Mouse (Mus musculus) B cell, adult 62 days (primary cell): ENCODE data around the gene Ankib1. TPM values are rescaled to one million over a fixed set of nuclear protein-coding genes. Genes with fewer than 3 reads are reported as not detected.

Experiments used
- total RNA-seq: library from RNA; stranded (reverse); gene quantifications from 4 replicates; pipeline ENCODE4 v1.2.4, GENCODE M21; 2023

Gene Ankib1
- 54.0 to 66.5 TPM (median 56.9 TPM) in 4 replicates for total RNA-seq

DNA sequence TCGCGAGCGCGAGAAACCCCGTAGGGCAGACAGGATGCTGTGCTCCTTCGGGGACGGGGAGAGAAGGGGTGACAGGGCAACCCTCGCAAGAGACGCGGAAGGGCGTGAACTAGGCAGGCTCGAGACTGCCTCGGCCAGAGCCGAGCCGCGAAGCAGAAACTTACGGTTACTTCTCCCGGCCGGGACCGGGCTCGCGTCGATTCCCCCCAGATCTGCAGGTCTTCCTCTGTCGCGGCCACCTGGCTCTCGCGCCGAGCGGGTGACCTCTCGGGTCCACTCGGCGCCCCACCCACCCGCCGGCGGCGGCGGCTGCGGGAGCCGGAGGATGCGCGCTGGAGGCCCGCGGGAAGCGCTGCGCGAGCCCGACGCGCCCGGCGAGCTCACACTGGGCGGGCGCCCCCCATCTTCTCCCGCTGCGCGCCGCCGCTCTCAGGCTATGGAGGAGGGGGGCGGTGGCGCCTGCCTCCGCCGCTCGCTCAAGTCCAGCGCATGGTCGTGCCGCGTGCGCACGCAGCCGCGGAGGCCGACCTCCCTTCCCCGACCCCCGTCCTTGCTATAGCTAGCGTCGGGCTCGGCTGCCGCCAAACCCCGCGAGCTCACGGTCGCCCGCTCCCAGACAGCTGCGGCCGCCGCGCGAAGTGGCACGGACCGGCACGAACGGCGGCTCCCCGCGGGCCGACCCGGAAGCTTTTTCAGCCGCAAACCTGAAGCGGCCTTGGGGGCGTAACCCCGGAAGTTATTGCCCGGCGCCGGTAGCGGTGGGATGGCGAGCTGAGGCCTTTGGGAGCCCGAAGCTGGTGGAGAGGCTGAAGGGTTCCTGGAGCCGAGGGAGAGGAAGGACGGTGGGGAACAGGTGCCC is at the start of gene Ankib1, which contains the start of gene Krit1:
Gene Ankib1, minus strand, starts transcription at position 493 of the 859 bp plus-strand sequence.
Gene Krit1, plus strand, starts transcription at position 752 of the 859 bp plus-strand sequence.

DNA sequence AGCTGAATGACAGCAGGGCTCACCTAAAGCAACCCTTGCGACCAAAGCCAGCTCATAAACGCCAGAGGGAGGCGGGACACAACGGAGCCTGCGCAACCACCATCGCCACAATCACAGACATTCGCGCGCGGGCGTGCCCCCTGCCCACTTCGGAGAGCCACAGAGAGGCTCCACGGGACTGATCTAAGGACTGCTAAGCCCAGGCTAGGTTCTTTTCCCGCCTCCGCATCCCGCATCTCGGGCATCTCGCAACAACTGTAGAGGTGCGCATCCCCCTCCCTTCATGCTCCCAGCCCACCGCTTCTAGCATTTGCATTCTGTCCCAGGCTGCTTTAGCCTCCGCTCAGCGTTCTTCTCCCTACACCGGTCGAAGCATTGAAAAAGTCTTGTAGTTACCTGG is 42.3 kb upstream of the Ankib1 start, which contains the start of gene Lrrd1:
Gene Lrrd1, plus strand, starts transcription at position 148 of the 400 bp plus-strand sequence.

GRCm38 (mm10) chr5:3657085-3657484 is 145.6 kb downstream of the Ankib1 start, which contains the start of gene Gatad1:
Gene Gatad1 (minus strand): TSS chr5:3657185.

GRCm38 (mm10) chr5:3650881-3651280 is 151.8 kb downstream of the Ankib1 start, which contains the start of gene Tmbim7:
Gene Tmbim7 (plus strand): TSS chr5:3651181.

Other genes with a start within 250 kb of the Ankib1 start
- gene 1700109H08Rik, start 231.4 kb downstream of the Ankib1 start, total RNA-seq: 26.3 to 32.8 TPM (median 26.9 TPM) in 4 replicates
- gene Pex1, start 206.9 kb downstream of the Ankib1 start, total RNA-seq: 18.0 to 27.7 TPM (median 26.6 TPM) in 4 replicates
- 64.6 to 84.4 TPM (median 74.8 TPM) in 4 replicates for gene Rbm48, start 206.3 kb downstream of the Ankib1 start, total RNA-seq
- not detected in 4 replicates for gene Tmbim7, start 151.7 kb downstream of the Ankib1 start, total RNA-seq
- gene Gatad1, start 145.7 kb downstream of the Ankib1 start, total RNA-seq: 31.6 to 51.4 TPM (median 47.3 TPM) in 4 replicates
- gene Krit1, start 259 bp upstream of the Ankib1 start, total RNA-seq: 68.7 to 90.1 TPM (median 79.8 TPM) in 4 replicates
- 0.18 to 0.31 TPM (median 0.20 TPM) in 3 of 4 replicates, not detected in the other for gene Lrrd1, start 42.2 kb upstream of the Ankib1 start, total RNA-seq
- 10.1 to 14.3 TPM (median 12.8 TPM) in 4 replicates for gene Mterf1a, start 91.0 kb upstream of the Ankib1 start, total RNA-seq
- 95.6 to 109 TPM (median 107 TPM) in 4 replicates for gene Akap9, start 125.1 kb upstream of the Ankib1 start, total RNA-seq